Mouse (Mus musculus): ENCODE results near the gene Ephb1.
A peak's percentile ranks its signal among the peaks of the same experiment; 100 is the strongest.

Gene Ephb1

GRCm38 (mm10) chr9:102249124-102249816 is 105.2 kb downstream of the Ephb1 start:
- peak; percentile 69 for DNase-seq (ENCODE audit: inconsistent ontology term)

GRCm38 (mm10) chr9:102245551-102245950 is 108.9 kb downstream of the Ephb1 start:
- DNase-seq (ENCODE audit: inconsistent ontology term): peak; percentile 36

- DNase-seq (ENCODE audit: inconsistent ontology term): peak; percentile 0
These were observed 111.2 kb downstream of the Ephb1 start for GRCm38 (mm10) chr9:102243296-102243695.

- DNase-seq (ENCODE audit: inconsistent ontology term): no peak
These were observed 112.9 kb downstream of the Ephb1 start for GRCm38 (mm10) chr9:102241546-102241945.

- DNase-seq (ENCODE audit: inconsistent ontology term): no peak
These were observed 114.3 kb downstream of the Ephb1 start for GRCm38 (mm10) chr9:102240215-102240614.

- no peak for DNase-seq (ENCODE audit: inconsistent ontology term)
These were observed 119.0 kb downstream of the Ephb1 start for GRCm38 (mm10) chr9:102235444-102235951.

GRCm38 (mm10) chr9:102231248-102231647 is 123.2 kb downstream of the Ephb1 start:
- no peak for DNase-seq (ENCODE audit: inconsistent ontology term)

- peak; percentile 79 for DNase-seq (ENCODE audit: inconsistent ontology term)
These were observed 137.5 kb downstream of the Ephb1 start for GRCm38 (mm10) chr9:102216746-102217566.

- no peak for DNase-seq (ENCODE audit: inconsistent ontology term)
These were observed 142.5 kb downstream of the Ephb1 start for GRCm38 (mm10) chr9:102212036-102212383.

- DNase-seq (ENCODE audit: inconsistent ontology term): no peak
These were observed 143.0 kb downstream of the Ephb1 start for GRCm38 (mm10) chr9:102211296-102212035.

- DNase-seq (ENCODE audit: inconsistent ontology term): no peak
These were observed 149.0 kb downstream of the Ephb1 start for GRCm38 (mm10) chr9:102205518-102205917.

GRCm38 (mm10) chr9:102201867-102202266 is 152.6 kb downstream of the Ephb1 start:
- no peak for DNase-seq (ENCODE audit: inconsistent ontology term)

GRCm38 (mm10) chr9:102196856-102197255 is 157.6 kb downstream of the Ephb1 start:
- no peak for DNase-seq (ENCODE audit: inconsistent ontology term)

- peak; percentile 82 for DNase-seq (ENCODE audit: inconsistent ontology term)
These were observed 160.4 kb downstream of the Ephb1 start for GRCm38 (mm10) chr9:102194063-102194462.

GRCm38 (mm10) chr9:102192724-102193685 is 161.5 kb downstream of the Ephb1 start:
- peak; percentile 33 for DNase-seq (ENCODE audit: inconsistent ontology term)

- DNase-seq (ENCODE audit: inconsistent ontology term): no peak
These were observed 164.4 kb downstream of the Ephb1 start for GRCm38 (mm10) chr9:102190058-102190457.

- DNase-seq (ENCODE audit: inconsistent ontology term): no peak
These were observed 165.1 kb downstream of the Ephb1 start for GRCm38 (mm10) chr9:102189406-102189805.

- DNase-seq (ENCODE audit: inconsistent ontology term): no peak
These were observed 170.7 kb downstream of the Ephb1 start for GRCm38 (mm10) chr9:102183663-102184274.

- DNase-seq (ENCODE audit: inconsistent ontology term): peak; percentile 29
These were observed 172.5 kb downstream of the Ephb1 start for GRCm38 (mm10) chr9:102181810-102182490.

GRCm38 (mm10) chr9:102181276-102181675 is 173.2 kb downstream of the Ephb1 start:
- no peak for DNase-seq (ENCODE audit: inconsistent ontology term)

Data from Muller cell, postnatal 12 days (primary cell).